Mouse (Mus musculus): ENCODE measurements around the gene Susd4.

GRCm38 (mm10) chr1:182817624-182818023, 54.0 kb downstream of the Susd4 start:
- TF ChIP-seq CTCF (IDR thresholded peaks at IDR 0.05; ENCODE audit: control insufficient read depth, insufficient read depth, insufficient replicate concordance, low read depth, low read length) (no peak), POLR2A (IDR thresholded peaks at IDR 0.05; ENCODE audit: control insufficient read depth, low read depth, low read length) (no peak)

All from testis, adult 2 months (tissue).